Comparison of ENCODE assay signal across 11 mouse cellular contexts in genomic region chr16:94559282-94559681, GRCm38 (mm10). TPM values are rescaled to one million over a fixed set of nuclear protein-coding genes. Genes with fewer than 3 reads are reported as not detected.
DNase-seq lines count a peak whose midpoint lies in the region; ATAC-seq and TF ChIP-seq lines count a peak whose summit lies in the region.
"Had no signal": no experiment of that assay in that cellular context is flagged by ENCODE, and none has a peak within 500 bp of the region (broad histone marks: within the 10 kb centered on the region; RNA-seq: fewer than 3 reads in every experiment).

No protein-coding gene starts in this region.

- no peak overlapping the region for H3K9ac ChIP-seq in stomach, embryonic 14.5 days (replicated peaks; ENCODE audit: low read depth, low read length)
- no peak overlapping the region for H3K9ac ChIP-seq in stomach, postnatal 0 days (ENCODE audit: low read length)
- H3K9ac ChIP-seq in lung, embryonic 16.5 days (ENCODE audit: low read length), result no peak overlapping the region
- H3K9ac ChIP-seq in forebrain, embryonic 16.5 days (replicated peaks; ENCODE audit: low read depth, low read length), result no peak overlapping the region

- peak overlapping the region; percentile 24; the same call in 1 of the 2 replicates for H3K27ac ChIP-seq in stomach, embryonic 14.5 days (ENCODE audit: low read length)
- H3K27ac ChIP-seq in stomach, postnatal 0 days (replicated peaks), result no peak overlapping the region
- peak overlapping the region; percentile 72 for H3K27ac ChIP-seq in lung, embryonic 16.5 days (ENCODE audit: low read length)
- H3K27ac ChIP-seq in forebrain, embryonic 16.5 days (ENCODE audit: low read length), result no peak overlapping the region

- H3K27me3 ChIP-seq in stomach, embryonic 14.5 days (ENCODE audit: control insufficient read depth, insufficient read depth, low read length), result no peaks in the 10 kb centered on the region
- H3K27me3 ChIP-seq in stomach, postnatal 0 days (ENCODE audit: control insufficient read depth, insufficient read depth, low read length), result no peaks in the 10 kb centered on the region
- H3K27me3 ChIP-seq in lung, embryonic 16.5 days (ENCODE audit: control insufficient read depth, insufficient read depth, low read depth, low read length), result no peaks in the 10 kb centered on the region
- H3K27me3 ChIP-seq in forebrain, embryonic 16.5 days (replicated peaks; ENCODE audit: control insufficient read depth, insufficient read depth, low read length), result no peaks in the 10 kb centered on the region

- H3K4me3 ChIP-seq in stomach, embryonic 14.5 days (ENCODE audit: low read depth, low read length), result no peak overlapping the region
- H3K4me3 ChIP-seq in stomach, postnatal 0 days (ENCODE audit: low read depth, low read length), result no peak overlapping the region
- H3K4me3 ChIP-seq in lung, embryonic 16.5 days (ENCODE audit: low read length), result 0 out of 2 replicates have a peak overlapping the region, but pooled peaks have one; percentile 5
- H3K4me3 ChIP-seq in forebrain, embryonic 16.5 days (replicated peaks; ENCODE audit: low read length), result no peak overlapping the region

- no peaks in the 10 kb centered on the region for H3K9me3 ChIP-seq in stomach, embryonic 14.5 days (ENCODE audit: control insufficient read depth, low read depth, low read length)
- no peaks in the 10 kb centered on the region for H3K9me3 ChIP-seq in stomach, postnatal 0 days (ENCODE audit: control insufficient read depth, low read length)
- H3K9me3 ChIP-seq in lung, embryonic 16.5 days (ENCODE audit: control insufficient read depth, low read length), result no peaks in the 10 kb centered on the region
- peaks cover under 1% of the 10 kb centered on the region; the same call in 1 of the 2 replicates for H3K9me3 ChIP-seq in forebrain, embryonic 16.5 days (ENCODE audit: control insufficient read depth, low read length)

- TF ChIP-seq EP300 in stomach, postnatal 0 days (optimal IDR thresholded peaks at IDR 0.05), result no peak

- peak; percentile 94 for DNase-seq in heart, adult 11 months
- DNase-seq in heart, postnatal 14 days, result no peak
- DNase-seq in stomach, postnatal 0 days (ENCODE audit: low spot score), result no peak
- DNase-seq in cerebellum, postnatal 10 days, result no peak
- no peak for DNase-seq in T-cell, adult 2 months (ENCODE audit: low spot score)
- DNase-seq: adrenal gland, postnatal 14 days; B cell, adult 2 months; cerebellum, adult 9-10 months had no signal

- no peak for ATAC-seq in stomach, embryonic 14.5 days (ENCODE audit: insufficient number of reproducible peaks, insufficient read depth, low FRiP score, low read depth)
- ATAC-seq in stomach, postnatal 0 days (ENCODE audit: low FRiP score, low TSS enrichment), result no peak
- peak; percentile 38 for ATAC-seq in lung, embryonic 16.5 days (ENCODE audit: low read depth)
- ATAC-seq in forebrain, embryonic 16.5 days, result no peak

- TF ChIP-seq CTCF in stomach, postnatal 0 days (IDR thresholded peaks at IDR 0.05; ENCODE audit: low read depth), result no peak

- H3K36me3 ChIP-seq in stomach, embryonic 14.5 days (ENCODE audit: control insufficient read depth, insufficient read depth, low read length), result no peaks in the 10 kb centered on the region
- H3K36me3 ChIP-seq in stomach, postnatal 0 days (ENCODE audit: control insufficient read depth, insufficient read depth, low read length), result no peaks in the 10 kb centered on the region
- no peaks in the 10 kb centered on the region for H3K36me3 ChIP-seq in lung, embryonic 16.5 days (ENCODE audit: control insufficient read depth, insufficient read depth, low read length)
- H3K36me3 ChIP-seq in forebrain, embryonic 16.5 days (ENCODE audit: control insufficient read depth, insufficient read depth), result no peaks in the 10 kb centered on the region

- 39% methylated on average over 7 of the region's 7 CpGs for whole genome bisulfite sequencing in stomach, embryonic 14.5 days
- WGBS in stomach, postnatal 0 days, result 39% methylated on average over 7 of the region's 7 CpGs
- 24% methylated on average over 7 of the region's 7 CpGs for whole genome bisulfite sequencing in lung, embryonic 16.5 days
- 72% methylated on average over 7 of the region's 7 CpGs for WGBS in forebrain, embryonic 16.5 days

- H3K4me1 ChIP-seq in stomach, embryonic 14.5 days (ENCODE audit: control insufficient read depth, insufficient read depth, low read length), result peaks cover 6% of the 10 kb centered on the region
- H3K4me1 ChIP-seq in stomach, postnatal 0 days (replicated peaks; ENCODE audit: control insufficient read depth, insufficient read depth), result no peaks in the 10 kb centered on the region; the same call in none of the 2 replicates
- 0 out of 2 replicates have a peak, but pooled peaks cover 2% of the 10 kb centered on the region for H3K4me1 ChIP-seq in lung, embryonic 16.5 days (replicated peaks; ENCODE audit: control insufficient read depth, insufficient read depth, low read length)
- no peaks in the 10 kb centered on the region for H3K4me1 ChIP-seq in forebrain, embryonic 16.5 days (replicated peaks; ENCODE audit: control insufficient read depth, insufficient read depth, low read length)

- intact Hi-C loops in heart, postnatal 14 days (cut with DNase I), result no loop called here

- H3K4me2 ChIP-seq in stomach, embryonic 14.5 days (replicated peaks; ENCODE audit: low read depth, low read length), result no peak overlapping the region
- H3K4me2 ChIP-seq in stomach, postnatal 0 days (replicated peaks; ENCODE audit: low read depth), result no peak overlapping the region
- H3K4me2 ChIP-seq in lung, embryonic 16.5 days (ENCODE audit: low read depth, low read length), result 0 out of 2 replicates have a peak overlapping the region, but pooled peaks have one; percentile 0
- no peak overlapping the region for H3K4me2 ChIP-seq in forebrain, embryonic 16.5 days (ENCODE audit: low read length)

RNA-seq across cellular contexts. Expression of gene Dyrk1a, which starts 10.5 kb away (rescaled TPM):
- total RNA-seq in heart, postnatal 14 days (2021), result 10 to 100 TPM; 68.6 to 69.6 TPM
- 14.1 and 16.8 TPM in 2 replicates for polyA plus RNA-seq in stomach, embryonic 14.5 days (2014; fragmentation: Nextera tagmentation; extraction: Ambion mirVana)
- polyA plus RNA-seq in stomach, postnatal 0 days (2015; fragmentation: Nextera tagmentation; extraction: Ambion mirVana), result 4.6 and 5.2 TPM in 2 replicates
- polyA plus RNA-seq in lung, embryonic 16.5 days (2015; fragmentation: Nextera tagmentation; extraction: Ambion mirVana), result 8.0 and 9.0 TPM in 2 replicates
- 12.8 TPM in 2 replicates for polyA plus RNA-seq in forebrain, embryonic 16.5 days (2015; fragmentation: Nextera tagmentation; extraction: Ambion mirVana)

RNA-seq across cellular contexts. Expression of gene Vps26c, which starts 32.7 kb away (rescaled TPM):
- total RNA-seq in heart, postnatal 14 days (2021), result 10 to 100 TPM; 26.7 to 27.8 TPM
- 52.6 and 57.1 TPM in 2 replicates for polyA plus RNA-seq in stomach, embryonic 14.5 days (2014; fragmentation: Nextera tagmentation; extraction: Ambion mirVana)
- 28.5 and 34.8 TPM in 2 replicates for polyA plus RNA-seq in stomach, postnatal 0 days (2015; fragmentation: Nextera tagmentation; extraction: Ambion mirVana)
- polyA plus RNA-seq in lung, embryonic 16.5 days (2015; fragmentation: Nextera tagmentation; extraction: Ambion mirVana), result 57.8 and 68.0 TPM in 2 replicates
- 85.1 and 89.6 TPM in 2 replicates for polyA plus RNA-seq in forebrain, embryonic 16.5 days (2015; fragmentation: Nextera tagmentation; extraction: Ambion mirVana)

Comparison
In these comparisons a context has a peak if more than half of its experiments do, and no peak if none do; other contexts are left out.
1. H3K27ac ChIP-seq: peak in stomach, embryonic 14.5 days (single experiment) and lung, embryonic 16.5 days (single experiment); none in stomach, postnatal 0 days (single experiment) and forebrain, embryonic 16.5 days (single experiment).